Mouse (Mus musculus): ENCODE data around the gene 4930544G11Rik. TPM values are rescaled to one million over a fixed set of nuclear protein-coding genes. Genes with fewer than 3 reads are reported as not detected.

The 4930544G11Rik gene
- polyA plus RNA-seq, 1 experiment = not detected

DNA sequence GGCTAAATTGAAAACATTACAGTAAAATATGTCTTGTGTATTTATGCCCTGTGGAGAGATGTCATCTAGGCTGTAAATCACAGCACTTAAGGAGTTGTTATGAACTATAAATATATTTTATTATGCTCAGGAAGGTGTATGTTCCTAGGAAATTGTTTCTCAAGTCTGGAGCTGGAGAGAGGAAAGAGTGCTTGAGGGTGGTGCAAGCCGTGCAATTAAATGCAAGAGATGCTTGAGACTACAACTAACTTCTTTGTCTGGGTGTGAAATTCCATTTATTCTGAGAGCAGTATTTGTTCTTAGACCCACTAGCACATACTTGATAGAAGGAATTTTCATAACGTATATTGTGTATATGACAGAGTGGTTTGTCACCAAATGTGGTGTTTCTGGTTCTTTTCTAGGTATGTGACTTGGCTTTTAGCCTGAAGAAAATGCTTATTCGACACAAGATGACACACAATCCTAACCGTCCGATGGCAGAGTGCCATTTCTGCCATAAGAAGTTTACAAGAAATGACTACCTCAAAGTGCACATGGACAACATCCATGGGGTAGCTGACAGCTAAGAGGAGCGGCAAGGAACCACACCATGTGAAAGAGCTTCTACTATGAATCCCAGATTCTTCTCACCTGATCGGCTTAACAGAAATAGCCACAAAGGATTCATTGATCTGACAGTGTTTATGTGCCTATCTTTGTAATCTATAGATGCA is 16.7 kb upstream of the 4930544G11Rik start:
- Histone ChIP-seq H3K79me2 (ENCODE audit: control insufficient read depth, insufficient read depth) (no peaks in the 10 kb centered on the region), H3K36me3 (ENCODE audit: control insufficient read depth, insufficient read depth) (peaks cover 22% of the 10 kb centered on the region), H3K27me3 (ENCODE audit: control insufficient read depth, insufficient read depth, insufficient read length) (no peaks in the 10 kb centered on the region), H3K4me3 (no peak overlapping the region), H3ac (ENCODE audit: control insufficient read depth, insufficient read length) (no peak overlapping the region), H3K4me2 (ENCODE audit: low read depth) (no peak overlapping the region)
- no peak for TF ChIP-seq CEBPB (IDR thresholded peaks at IDR 0.05; ENCODE audit: insufficient read depth, poor library complexity, severe bottlenecking)
- TF ChIP-seq TCF3 (IDR thresholded peaks at IDR 0.05; ENCODE audit: insufficient read length, low read depth) = no peak
- no peak for TF ChIP-seq REST (IDR thresholded peaks at IDR 0.05; ENCODE audit: insufficient read depth, insufficient read length)
- TF ChIP-seq TCF12 (IDR thresholded peaks at IDR 0.05; ENCODE audit: insufficient read depth, poor library complexity, severe bottlenecking) = no peak
- no peak for TF ChIP-seq POLR2AphosphoS2 (IDR thresholded peaks at IDR 0.05; ENCODE audit: insufficient read length, low read depth)
- no peak for TF ChIP-seq POLR2A (IDR thresholded peaks at IDR 0.05; ENCODE audit: insufficient read length, low read depth)
- TF ChIP-seq MYOG (IDR thresholded peaks at IDR 0.05; ENCODE audit: control insufficient read depth in 1 of 3, insufficient read depth in 1 of 3, insufficient read length in 2 of 3, low read depth in 2 of 3) = no peak
- no peak for TF ChIP-seq MAX (IDR thresholded peaks at IDR 0.05; ENCODE audit: low read depth)
- TF ChIP-seq USF1 (IDR thresholded peaks at IDR 0.05; ENCODE audit: low read depth) = no peak
- TF ChIP-seq E2F4 (IDR thresholded peaks at IDR 0.05; ENCODE audit: insufficient read depth) = no peak
- no peak for TF ChIP-seq SRF (IDR thresholded peaks at IDR 0.05; ENCODE audit: control insufficient read depth, insufficient read length, low read depth)
- TF ChIP-seq MYOD1 (IDR thresholded peaks at IDR 0.05; ENCODE audit: control insufficient read depth in 1 of 3, insufficient read length in 2 of 3, low read depth in 2 of 3) = no peak

DNA sequence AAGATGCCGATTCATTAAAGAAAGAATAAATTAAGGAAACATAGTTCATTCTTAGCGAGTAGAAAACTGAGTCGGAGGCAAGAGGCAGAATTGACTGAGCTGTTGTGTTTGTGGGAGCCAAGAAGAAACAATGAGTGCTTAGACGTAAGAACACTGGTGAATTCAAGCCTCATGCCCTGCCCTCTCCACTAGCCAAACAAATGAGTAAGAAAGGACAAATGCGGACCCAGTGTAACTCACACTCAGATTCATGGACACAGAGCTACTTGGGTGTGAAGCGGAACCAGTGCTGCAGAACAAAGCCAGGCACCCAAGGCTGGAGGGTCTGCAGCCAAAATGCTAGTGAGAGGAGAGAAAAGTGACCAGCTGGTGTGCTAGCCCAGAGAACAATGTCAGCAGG is 1.9 kb upstream of the 4930544G11Rik start:
- no peak overlapping the region for H3ac ChIP-seq (ENCODE audit: control insufficient read depth, insufficient read length)
- no peak overlapping the region for H3K4me2 ChIP-seq (ENCODE audit: low read depth)

GRCm38 (mm10) chr6:65969386-65970111 is 17.1 kb downstream of the 4930544G11Rik start:
- Histone ChIP-seq H3K36me3 (ENCODE audit: control insufficient read depth, insufficient read depth) (no peaks in the 10 kb centered on the region), H3K4me2 (ENCODE audit: low read depth) (no peak overlapping the region), H3K4me3 (no peak overlapping the region), H3K79me2 (ENCODE audit: control insufficient read depth, insufficient read depth) (no peaks in the 10 kb centered on the region), H3K27me3 (ENCODE audit: control insufficient read depth, insufficient read depth, insufficient read length) (no peaks in the 10 kb centered on the region), H3ac (ENCODE audit: control insufficient read depth, insufficient read length) (no peak overlapping the region)
- TF ChIP-seq REST (IDR thresholded peaks at IDR 0.05; ENCODE audit: insufficient read depth, insufficient read length) (no peak), SRF (IDR thresholded peaks at IDR 0.05; ENCODE audit: control insufficient read depth, insufficient read length, low read depth) (no peak), MAX (IDR thresholded peaks at IDR 0.05; ENCODE audit: low read depth) (no peak), MYOD1 (IDR thresholded peaks at IDR 0.05; ENCODE audit: control insufficient read depth in 1 of 3, insufficient read length in 2 of 3, low read depth in 2 of 3) (no peak), POLR2A (IDR thresholded peaks at IDR 0.05; ENCODE audit: insufficient read length, low read depth) (no peak), CEBPB (IDR thresholded peaks at IDR 0.05; ENCODE audit: insufficient read depth, poor library complexity, severe bottlenecking) (no peak), TCF12 (IDR thresholded peaks at IDR 0.05; ENCODE audit: insufficient read depth, poor library complexity, severe bottlenecking) (no peak), MYOG (IDR thresholded peaks at IDR 0.05; ENCODE audit: control insufficient read depth in 1 of 3, insufficient read depth in 1 of 3, insufficient read length in 2 of 3, low read depth in 2 of 3) (no peak), TCF3 (IDR thresholded peaks at IDR 0.05; ENCODE audit: insufficient read length, low read depth) (no peak), E2F4 (IDR thresholded peaks at IDR 0.05; ENCODE audit: insufficient read depth) (no peak), USF1 (IDR thresholded peaks at IDR 0.05; ENCODE audit: low read depth) (no peak)

More for the DNA sequence above, 1.9 kb upstream of the 4930544G11Rik start:
- no peak overlapping the region for H3K4me3 ChIP-seq
- H3K36me3 ChIP-seq (ENCODE audit: control insufficient read depth, insufficient read depth) = no peaks in the 10 kb centered on the region
- H3K27me3 ChIP-seq (ENCODE audit: control insufficient read depth, insufficient read depth, insufficient read length) = no peaks in the 10 kb centered on the region
- TF ChIP-seq TCF3 (IDR thresholded peaks at IDR 0.05; ENCODE audit: insufficient read length, low read depth) (no peak), POLR2A (IDR thresholded peaks at IDR 0.05; ENCODE audit: insufficient read length, low read depth) (no peak), USF1 (IDR thresholded peaks at IDR 0.05; ENCODE audit: low read depth) (no peak), SRF (IDR thresholded peaks at IDR 0.05; ENCODE audit: control insufficient read depth, insufficient read length, low read depth) (no peak), E2F4 (IDR thresholded peaks at IDR 0.05; ENCODE audit: insufficient read depth) (no peak), REST (IDR thresholded peaks at IDR 0.05; ENCODE audit: insufficient read depth, insufficient read length) (no peak), MAX (IDR thresholded peaks at IDR 0.05; ENCODE audit: low read depth) (no peak), MYOG (IDR thresholded peaks at IDR 0.05; ENCODE audit: control insufficient read depth in 1 of 3, insufficient read depth in 1 of 3, insufficient read length in 2 of 3, low read depth in 2 of 3) (no peak), POLR2AphosphoS2 (IDR thresholded peaks at IDR 0.05; ENCODE audit: insufficient read length, low read depth) (no peak), MYOD1 (IDR thresholded peaks at IDR 0.05; ENCODE audit: control insufficient read depth in 1 of 3, insufficient read length in 2 of 3, low read depth in 2 of 3) (no peak), CEBPB (IDR thresholded peaks at IDR 0.05; ENCODE audit: insufficient read depth, poor library complexity, severe bottlenecking) (no peak)
- no peaks in the 10 kb centered on the region for H3K79me2 ChIP-seq (ENCODE audit: control insufficient read depth, insufficient read depth)

- Histone ChIP-seq H3K27me3 (ENCODE audit: control insufficient read depth, insufficient read depth, insufficient read length) (no peaks in the 10 kb centered on the region), H3K4me2 (ENCODE audit: low read depth) (no peak overlapping the region), H3K79me2 (ENCODE audit: control insufficient read depth, insufficient read depth) (no peaks in the 10 kb centered on the region), H3ac (ENCODE audit: control insufficient read depth, insufficient read length) (no peak overlapping the region), H3K36me3 (ENCODE audit: control insufficient read depth, insufficient read depth) (no peaks in the 10 kb centered on the region), H3K4me3 (no peak overlapping the region)
- TF ChIP-seq REST (IDR thresholded peaks at IDR 0.05; ENCODE audit: insufficient read depth, insufficient read length) = no peak
- no peak for TF ChIP-seq USF1 (IDR thresholded peaks at IDR 0.05; ENCODE audit: low read depth)
- TF ChIP-seq SRF (IDR thresholded peaks at IDR 0.05; ENCODE audit: control insufficient read depth, insufficient read length, low read depth) = no peak
These were observed 18.0 kb downstream of the 4930544G11Rik start for GRCm38 (mm10) chr6:65970410-65970809.

Data from myocyte (in vitro differentiated cells).